ENCODE assay signal across 8 mouse cellular contexts in the genomic region with DNA sequence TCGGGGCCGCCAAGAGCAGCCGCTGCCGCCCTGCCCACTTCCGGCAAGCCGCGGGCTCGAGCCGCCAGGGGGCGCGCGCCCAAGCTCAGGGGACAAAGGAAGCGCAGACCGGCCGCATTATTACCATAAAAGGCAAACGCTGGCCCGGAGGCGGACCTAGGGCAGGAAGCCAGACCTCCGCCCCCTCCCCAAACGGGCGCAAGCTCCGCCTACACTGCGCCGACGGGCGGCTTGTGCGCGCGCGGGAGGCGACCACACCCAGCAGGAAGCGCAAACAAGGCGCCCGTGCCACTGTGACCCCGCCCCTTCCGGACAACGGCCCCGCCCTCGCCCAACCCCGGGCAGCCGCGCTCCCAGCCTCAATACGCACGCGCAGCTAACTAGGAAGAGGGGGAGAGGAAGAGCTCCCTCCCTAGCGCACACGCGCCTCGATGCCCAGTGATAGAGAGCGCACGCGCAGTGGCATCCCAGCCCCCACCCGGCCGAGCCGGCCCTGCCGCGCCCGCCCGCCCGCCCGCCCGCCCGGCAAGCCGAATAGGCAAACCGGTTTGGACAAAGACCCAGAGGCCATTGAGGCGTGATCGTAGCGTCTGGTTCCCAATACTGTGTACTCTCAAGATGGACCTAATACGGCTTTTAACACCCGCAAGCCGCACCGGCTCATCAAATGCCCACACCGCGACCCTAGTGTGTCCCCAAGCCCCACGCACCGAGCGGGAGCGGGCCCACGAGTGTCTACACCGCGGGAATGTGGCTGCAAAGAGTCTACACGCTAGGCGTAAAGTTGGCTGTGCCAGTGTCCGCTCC. TPM values are rescaled to one million over a fixed set of nuclear protein-coding genes. Genes with fewer than 3 reads are reported as not detected.
DNase-seq lines count a peak whose midpoint lies in the region; ATAC-seq and TF ChIP-seq lines count a peak whose summit lies in the region.

No protein-coding gene starts in this region.

- no peak for TF ChIP-seq POLR2A in olfactory bulb, adult 2 months (IDR thresholded peaks at IDR 0.05; ENCODE audit: insufficient read depth, low read depth, low read length)
- TF ChIP-seq POLR2A in thymus, adult 2 months (IDR thresholded peaks at IDR 0.05; ENCODE audit: control insufficient read depth, extremely low read depth, insufficient read depth, low read length, poor library complexity) = peak; percentile 35; the same call in 1 of the 2 replicates

- peak; percentile 98 for DNase-seq in ES-CJ7 (ENCODE audit: low read depth, low spot score)
- DNase-seq in cerebellum, adult 11 months = peak; percentile 100
- DNase-seq in heart, postnatal 25 days (ENCODE audit: low spot score) = peak; percentile 99
- peak; percentile 99 to 100 for DNase-seq in layer of hippocampus, adult 2 months (ENCODE audit: low spot score in 2 of 2)
- DNase-seq in lung, embryonic 14.5 days = peak; percentile 98
- peak; percentile 100 for DNase-seq in thymus, adult 2 months

- WGBS in forebrain, embryonic 15.5 days = 1% methylated on average over 76 of the region's 84 CpGs
- WGBS in lung, embryonic 14.5 days = under 1% methylated on average over 73 of the region's 84 CpGs
- whole genome bisulfite sequencing in olfactory bulb, adult 2 months = under 1% methylated on average over 82 of the region's 84 CpGs
- WGBS in thymus, adult 2 months = 1% methylated on average over 81 of the region's 84 CpGs

- intact Hi-C loops in heart, postnatal 25 days (cut with DNase I) = loop anchor here (1.0 to 5.0 kb wide), 2 partner anchors 26 to 84 kb away; no protein-coding TSS in a partner anchor

- H3K4me2 ChIP-seq in forebrain, embryonic 15.5 days (replicated peaks) = peak overlapping the region; percentile 67
- peak overlapping the region; percentile 91 for H3K4me2 ChIP-seq in lung, embryonic 14.5 days

- peaks cover 44% of the 10 kb centered on the region for H3K36me3 ChIP-seq in forebrain, embryonic 15.5 days
- peaks cover 48% of the 10 kb centered on the region for H3K36me3 ChIP-seq in lung, embryonic 14.5 days (ENCODE audit: insufficient read depth)
- peaks cover 46% of the 10 kb centered on the region for H3K36me3 ChIP-seq in thymus, adult 2 months (ENCODE audit: control insufficient read depth, insufficient read depth, low read length)

- peak overlapping the region; percentile 96 for H3K4me3 ChIP-seq in forebrain, embryonic 15.5 days
- H3K4me3 ChIP-seq in layer of hippocampus, adult 2 months = peak overlapping the region; percentile 82
- peak overlapping the region; percentile 100 for H3K4me3 ChIP-seq in lung, embryonic 14.5 days (ENCODE audit: low read depth, low read length)
- H3K4me3 ChIP-seq in olfactory bulb, adult 2 months (ENCODE audit: insufficient read depth, low read depth, low read length) = peak overlapping the region; percentile 75
- H3K4me3 ChIP-seq in thymus, adult 2 months (ENCODE audit: control insufficient read depth, insufficient read depth, low read length) = peak overlapping the region; percentile 97

- H3K9ac ChIP-seq in forebrain, embryonic 15.5 days (replicated peaks) = peak overlapping the region; percentile 100
- peak overlapping the region; percentile 100 for H3K9ac ChIP-seq in lung, embryonic 14.5 days

- peaks cover 54% of the 10 kb centered on the region for H3K4me1 ChIP-seq in forebrain, embryonic 15.5 days
- H3K4me1 ChIP-seq in lung, embryonic 14.5 days (ENCODE audit: insufficient read depth) = peaks cover 35% of the 10 kb centered on the region
- H3K4me1 ChIP-seq in olfactory bulb, adult 2 months (ENCODE audit: control insufficient read depth, insufficient read depth, low read length) = peaks cover 25% of the 10 kb centered on the region
- H3K4me1 ChIP-seq in thymus, adult 2 months (replicated peaks; ENCODE audit: control insufficient read depth, insufficient read depth, low read length) = peaks cover 47% of the 10 kb centered on the region

- no peaks in the 10 kb centered on the region for H3K9me3 ChIP-seq in forebrain, embryonic 15.5 days
- H3K9me3 ChIP-seq in lung, embryonic 14.5 days (ENCODE audit: low read depth, low read length) = no peaks in the 10 kb centered on the region

- ATAC-seq in forebrain, embryonic 15.5 days (replicated peaks) = peak; percentile 88
- ATAC-seq in lung, embryonic 14.5 days (ENCODE audit: insufficient read depth) = peak; percentile 78

- TF ChIP-seq CTCF in layer of hippocampus, adult 2 months (conservative IDR thresholded peaks at IDR 0.05) = peak; percentile 97
- TF ChIP-seq CTCF in lung, embryonic 14.5 days (IDR thresholded peaks at IDR 0.05; ENCODE audit: low read depth) = peak; percentile 71
- TF ChIP-seq CTCF in olfactory bulb, adult 2 months (IDR thresholded peaks at IDR 0.05; ENCODE audit: insufficient read depth, low read depth, low read length) = peak; percentile 96
- peak; percentile 94 for TF ChIP-seq CTCF in thymus, adult 2 months (IDR thresholded peaks at IDR 0.05; ENCODE audit: borderline replicate concordance, control insufficient read depth, extremely low read depth, insufficient read depth, low read length, poor library complexity)

- peak overlapping the region; percentile 100 for H3K27ac ChIP-seq in forebrain, embryonic 15.5 days (replicated peaks)
- H3K27ac ChIP-seq in layer of hippocampus, adult 2 months = peak overlapping the region; percentile 100
- peak overlapping the region; percentile 100 for H3K27ac ChIP-seq in lung, embryonic 14.5 days (ENCODE audit: low read depth)
- H3K27ac ChIP-seq in olfactory bulb, adult 2 months (ENCODE audit: insufficient read depth, low read depth, low read length) = peak overlapping the region; percentile 99
- peak overlapping the region; percentile 97 for H3K27ac ChIP-seq in thymus, adult 2 months (ENCODE audit: control insufficient read depth, insufficient read depth, low read length)

- no peaks in the 10 kb centered on the region for H3K27me3 ChIP-seq in forebrain, embryonic 15.5 days
- no peaks in the 10 kb centered on the region for H3K27me3 ChIP-seq in lung, embryonic 14.5 days (ENCODE audit: insufficient read depth, low read length)
- H3K27me3 ChIP-seq in thymus, adult 2 months (ENCODE audit: control insufficient read depth, insufficient read depth, low read length) = no peaks in the 10 kb centered on the region

RNA-seq across cellular contexts. Expression of a gene that starts 0.6 kb away (rescaled TPM):
- 16,767 and 16,970 TPM in 2 replicates for polyA plus RNA-seq in forebrain, embryonic 15.5 days (2015; fragmentation: Nextera tagmentation; extraction: Ambion mirVana)
- total RNA-seq in heart, postnatal 25 days (2021) = 100 to 1,000 TPM; 898 to 947 TPM
- 1,000 to 10,000 TPM; 3,149 to 3,251 TPM for total RNA-seq in layer of hippocampus, adult 2 months (2021)
- polyA plus RNA-seq in lung, embryonic 14.5 days (2014; fragmentation: Nextera tagmentation; extraction: Ambion mirVana) = 16,801 and 17,929 TPM in 2 replicates
- polyA plus RNA-seq in olfactory bulb, adult 2 months (2012; ENCODE audit: insufficient read depth, insufficient read length, low replicate concordance, missing spikeins) = 1,129 and 2,319 TPM in 2 replicates
- 6,903 and 9,637 TPM in 2 replicates for polyA plus RNA-seq in thymus, adult 2 months (2012; rRNA removed)

RNA-seq across cellular contexts. Expression of a gene that starts 10.7 kb away (rescaled TPM):
- polyA plus RNA-seq in forebrain, embryonic 15.5 days (2015; fragmentation: Nextera tagmentation; extraction: Ambion mirVana) = 32.6 and 34.2 TPM in 2 replicates
- total RNA-seq in heart, postnatal 25 days (2021) = 1 to 10 TPM; 5.4 to 6.0 TPM
- total RNA-seq in layer of hippocampus, adult 2 months (2021) = 10 to 100 TPM; 36.7 to 39.9 TPM
- polyA plus RNA-seq in lung, embryonic 14.5 days (2014; fragmentation: Nextera tagmentation; extraction: Ambion mirVana) = 11.2 and 11.8 TPM in 2 replicates
- polyA plus RNA-seq in olfactory bulb, adult 2 months (2012; ENCODE audit: insufficient read depth, insufficient read length, low replicate concordance, missing spikeins) = not detected in 2 replicates
- 25.8 and 29.9 TPM in 2 replicates for polyA plus RNA-seq in thymus, adult 2 months (2012; rRNA removed)

RNA-seq across cellular contexts. Expression of a gene that starts 54.2 kb away (rescaled TPM):
- polyA plus RNA-seq in forebrain, embryonic 15.5 days (2015; fragmentation: Nextera tagmentation; extraction: Ambion mirVana) = 521 and 538 TPM in 2 replicates
- total RNA-seq in heart, postnatal 25 days (2021) = 10 to 100 TPM; 36.6 to 42.8 TPM
- 100 to 1,000 TPM; 172 to 173 TPM for total RNA-seq in layer of hippocampus, adult 2 months (2021)
- 331 and 347 TPM in 2 replicates for polyA plus RNA-seq in lung, embryonic 14.5 days (2014; fragmentation: Nextera tagmentation; extraction: Ambion mirVana)
- polyA plus RNA-seq in olfactory bulb, adult 2 months (2012; ENCODE audit: insufficient read depth, insufficient read length, low replicate concordance, missing spikeins) = not detected in 2 replicates
- polyA plus RNA-seq in thymus, adult 2 months (2012; rRNA removed) = 148 and 157 TPM in 2 replicates

Comparison
In these comparisons a context has a peak if more than half of its experiments do, and no peak if none do; other contexts are left out.
1. Peak in every context shown above with its lines: DNase-seq, ATAC-seq, H3K4me3 ChIP-seq and H3K27ac ChIP-seq.
2. RNA of a gene that starts 10.7 kb away (polyA plus RNA-seq): 32.6 to 34.2 TPM in forebrain, embryonic 15.5 days, 25.8 to 29.9 TPM in thymus, adult 2 months and 11.2 to 11.8 TPM in lung, embryonic 14.5 days; not detected in olfactory bulb, adult 2 months; every median in the first group is over 10 times any median in the second.